Mouse (Mus musculus): Measurements from ENCODE around the gene Zbtb38. TPM values are rescaled to one million over a fixed set of nuclear protein-coding genes. Genes with fewer than 3 reads are reported as not detected.
"Not testable (repeated sequence)": the region's sequence is repeated elsewhere in the genome, so short reads cannot be mapped to it uniquely, and the experiment has no call there.

Zbtb38 gene
- polyA plus RNA-seq, 1 experiment, result 10.0 TPM

- Histone ChIP-seq H3K79me3 (ENCODE audit: low read depth) (no peaks in the 10 kb centered on the region), H3K27me3 (ENCODE audit: control insufficient read depth, insufficient read depth, insufficient read length) (no peaks in the 10 kb centered on the region), H3K4me3 (ENCODE audit: insufficient read depth, poor library complexity, severe bottlenecking) (no peak overlapping the region), H3K79me2 (ENCODE audit: control insufficient read depth, insufficient read depth) (no peaks in the 10 kb centered on the region), H3K36me3 (ENCODE audit: control insufficient read depth, insufficient read depth) (no peaks in the 10 kb centered on the region), H3ac (ENCODE audit: control insufficient read depth, insufficient read length, low read depth) (no peak overlapping the region)
- TF ChIP-seq USF1 (IDR thresholded peaks at IDR 0.05; ENCODE audit: low read depth) (no peak), CEBPB (IDR thresholded peaks at IDR 0.05; ENCODE audit: low read depth) (no peak), MYOG (IDR thresholded peaks at IDR 0.05; ENCODE audit: control insufficient read depth, extremely low read depth, insufficient read length) (no peak), MAX (IDR thresholded peaks at IDR 0.05) (no peak), MYOD1 (IDR thresholded peaks at IDR 0.05; ENCODE audit: control insufficient read depth, insufficient read length, low read depth) (no peak), FOSL1 (IDR thresholded peaks at IDR 0.05; ENCODE audit: insufficient read depth, low read length, poor library complexity, severe bottlenecking) (no peak), CTCF (IDR thresholded peaks at IDR 0.05; ENCODE audit: control insufficient read depth, insufficient read depth, insufficient read length) (no peak)
These were observed 107.8 kb downstream of the Zbtb38 start for GRCm38 (mm10) chr9:96644840-96645239.

- not testable (repeated sequence) for H3K79me2 ChIP-seq (ENCODE audit: control insufficient read depth, insufficient read depth); H3ac ChIP-seq (ENCODE audit: control insufficient read depth, insufficient read length, low read depth); H3K27me3 ChIP-seq (ENCODE audit: control insufficient read depth, insufficient read depth, insufficient read length); H3K36me3 ChIP-seq (ENCODE audit: control insufficient read depth, insufficient read depth); H3K4me3 ChIP-seq (ENCODE audit: insufficient read depth, poor library complexity, severe bottlenecking); H3K79me3 ChIP-seq (ENCODE audit: low read depth)
These were observed 108.6 kb downstream of the Zbtb38 start for GRCm38 (mm10) chr9:96644002-96644401.

- no peak for TF ChIP-seq MYOD1 (IDR thresholded peaks at IDR 0.05; ENCODE audit: control insufficient read depth, insufficient read length, low read depth)
- no peaks in the 10 kb centered on the region for H3K36me3 ChIP-seq (ENCODE audit: control insufficient read depth, insufficient read depth)
- no peaks in the 10 kb centered on the region for H3K79me3 ChIP-seq (ENCODE audit: low read depth)
- H3K27me3 ChIP-seq (ENCODE audit: control insufficient read depth, insufficient read depth, insufficient read length), result no peaks in the 10 kb centered on the region
- H3K79me2 ChIP-seq (ENCODE audit: control insufficient read depth, insufficient read depth), result no peaks in the 10 kb centered on the region
- no peak overlapping the region for H3K4me3 ChIP-seq (ENCODE audit: insufficient read depth, poor library complexity, severe bottlenecking)
- H3ac ChIP-seq (ENCODE audit: control insufficient read depth, insufficient read length, low read depth), result no peak overlapping the region
These were observed 113.2 kb downstream of the Zbtb38 start for GRCm38 (mm10) chr9:96639451-96639850.

GRCm38 (mm10) chr9:96638508-96638907 lies 114.1 kb downstream of the Zbtb38 start:
- TF ChIP-seq MAX (IDR thresholded peaks at IDR 0.05), result no peak
- TF ChIP-seq USF1 (IDR thresholded peaks at IDR 0.05; ENCODE audit: low read depth), result no peak
- TF ChIP-seq FOSL1 (IDR thresholded peaks at IDR 0.05; ENCODE audit: insufficient read depth, low read length, poor library complexity, severe bottlenecking), result no peak
- no peak for TF ChIP-seq CEBPB (IDR thresholded peaks at IDR 0.05; ENCODE audit: low read depth)
- no peak for TF ChIP-seq MYOD1 (IDR thresholded peaks at IDR 0.05; ENCODE audit: control insufficient read depth, insufficient read length, low read depth)
- no peak for TF ChIP-seq CTCF (IDR thresholded peaks at IDR 0.05; ENCODE audit: control insufficient read depth, insufficient read depth, insufficient read length)
- TF ChIP-seq MYOG (IDR thresholded peaks at IDR 0.05; ENCODE audit: control insufficient read depth, extremely low read depth, insufficient read length), result no peak
- no peak overlapping the region for H3K4me3 ChIP-seq (ENCODE audit: insufficient read depth, poor library complexity, severe bottlenecking)
- no peaks in the 10 kb centered on the region for H3K79me2 ChIP-seq (ENCODE audit: control insufficient read depth, insufficient read depth)
- H3K27me3 ChIP-seq (ENCODE audit: control insufficient read depth, insufficient read depth, insufficient read length), result no peaks in the 10 kb centered on the region
- H3K36me3 ChIP-seq (ENCODE audit: control insufficient read depth, insufficient read depth), result no peaks in the 10 kb centered on the region
- no peaks in the 10 kb centered on the region for H3K79me3 ChIP-seq (ENCODE audit: low read depth)
- H3ac ChIP-seq (ENCODE audit: control insufficient read depth, insufficient read length, low read depth), result no peak overlapping the region

- Histone ChIP-seq H3K4me3 (ENCODE audit: insufficient read depth, poor library complexity, severe bottlenecking) (no peak overlapping the region), H3ac (ENCODE audit: control insufficient read depth, insufficient read length, low read depth) (no peak overlapping the region), H3K79me3 (ENCODE audit: low read depth) (no peaks in the 10 kb centered on the region), H3K79me2 (ENCODE audit: control insufficient read depth, insufficient read depth) (no peaks in the 10 kb centered on the region), H3K36me3 (ENCODE audit: control insufficient read depth, insufficient read depth) (no peaks in the 10 kb centered on the region), H3K27me3 (ENCODE audit: control insufficient read depth, insufficient read depth, insufficient read length) (no peaks in the 10 kb centered on the region)
- TF ChIP-seq USF1 (IDR thresholded peaks at IDR 0.05; ENCODE audit: low read depth), result no peak
- TF ChIP-seq CTCF (IDR thresholded peaks at IDR 0.05; ENCODE audit: control insufficient read depth, insufficient read depth, insufficient read length), result no peak
- TF ChIP-seq CEBPB (IDR thresholded peaks at IDR 0.05; ENCODE audit: low read depth), result no peak
- TF ChIP-seq MAX (IDR thresholded peaks at IDR 0.05), result no peak
- TF ChIP-seq MYOG (IDR thresholded peaks at IDR 0.05; ENCODE audit: control insufficient read depth, extremely low read depth, insufficient read length), result no peak
- no peak for TF ChIP-seq FOSL1 (IDR thresholded peaks at IDR 0.05; ENCODE audit: insufficient read depth, low read length, poor library complexity, severe bottlenecking)
- TF ChIP-seq MYOD1 (IDR thresholded peaks at IDR 0.05; ENCODE audit: control insufficient read depth, insufficient read length, low read depth), result no peak
These were observed 115.5 kb downstream of the Zbtb38 start for GRCm38 (mm10) chr9:96637157-96637548.

GRCm38 (mm10) chr9:96636423-96637156 lies 116.0 kb downstream of the Zbtb38 start:
- H3ac ChIP-seq (ENCODE audit: control insufficient read depth, insufficient read length, low read depth), result no peak overlapping the region
- TF ChIP-seq MAX (IDR thresholded peaks at IDR 0.05) (no peak), USF1 (IDR thresholded peaks at IDR 0.05; ENCODE audit: low read depth) (no peak), MYOD1 (IDR thresholded peaks at IDR 0.05; ENCODE audit: control insufficient read depth, insufficient read length, low read depth) (no peak), MYOG (IDR thresholded peaks at IDR 0.05; ENCODE audit: control insufficient read depth, extremely low read depth, insufficient read length) (no peak), CTCF (IDR thresholded peaks at IDR 0.05; ENCODE audit: control insufficient read depth, insufficient read depth, insufficient read length) (no peak), FOSL1 (IDR thresholded peaks at IDR 0.05; ENCODE audit: insufficient read depth, low read length, poor library complexity, severe bottlenecking) (no peak), CEBPB (IDR thresholded peaks at IDR 0.05; ENCODE audit: low read depth) (no peak)
- H3K36me3 ChIP-seq (ENCODE audit: control insufficient read depth, insufficient read depth), result no peaks in the 10 kb centered on the region
- no peaks in the 10 kb centered on the region for H3K79me3 ChIP-seq (ENCODE audit: low read depth)
- H3K79me2 ChIP-seq (ENCODE audit: control insufficient read depth, insufficient read depth), result no peaks in the 10 kb centered on the region
- no peak overlapping the region for H3K4me3 ChIP-seq (ENCODE audit: insufficient read depth, poor library complexity, severe bottlenecking)
- H3K27me3 ChIP-seq (ENCODE audit: control insufficient read depth, insufficient read depth, insufficient read length), result no peaks in the 10 kb centered on the region
